Mouse (Mus musculus): ENCODE measurements at regions not wholly inside any gene's neighbourhood (a gene's known extent, or its start where the extent isn't known, plus 50 kb on each side); places are given as distances from the start of the nearest gene placed in this dataset.
"Not testable (repeated sequence)": the region's sequence is repeated elsewhere in the genome, so short reads cannot be mapped to it uniquely, and the experiment has no call there.

DNA sequence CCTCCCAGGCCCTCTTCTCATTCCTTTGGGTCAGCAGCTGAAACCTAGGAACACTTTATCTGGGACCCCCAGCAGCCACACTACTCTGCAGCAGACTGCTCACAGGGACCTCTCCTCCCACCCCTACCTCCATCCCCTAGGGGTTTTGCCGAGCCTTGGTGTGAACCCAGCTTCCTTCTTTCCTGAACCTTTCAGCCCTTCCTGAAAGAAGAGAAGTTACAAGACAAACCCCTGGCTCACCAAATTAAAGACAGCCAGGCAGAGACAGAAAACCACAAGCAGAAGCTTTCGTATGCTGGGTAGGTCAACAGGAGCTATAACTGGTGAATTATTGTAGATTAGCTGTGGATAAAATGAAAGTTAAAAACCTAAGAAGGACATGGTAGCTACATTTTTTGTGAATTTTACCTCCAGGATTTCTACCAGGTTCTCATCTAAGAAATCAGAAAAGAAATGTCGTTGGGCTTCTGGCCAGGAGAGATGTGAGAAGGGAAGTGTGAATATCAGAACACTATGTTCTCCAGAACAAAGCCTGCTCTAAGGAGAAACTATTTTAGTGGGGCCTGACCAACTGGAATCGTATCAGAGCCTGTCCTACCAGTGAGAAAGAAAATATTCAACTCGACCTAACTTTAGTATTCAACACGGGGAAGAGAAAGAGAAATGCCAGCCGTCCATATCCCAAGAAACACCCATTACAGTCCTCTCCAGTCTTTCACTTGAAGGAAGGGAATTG, 147.4 kb downstream of the Snx18 start:
- no peak overlapping the region for H3K4me3 ChIP-seq
- H3K4me2 ChIP-seq: no peak overlapping the region
- WGBS: 80% methylated on average over 7 of the region's 7 CpGs
- no peaks in the 10 kb centered on the region for H3K36me3 ChIP-seq (replicated peaks)
- no peaks in the 10 kb centered on the region for H3K4me1 ChIP-seq
- no peak for ATAC-seq (replicated peaks)
- H3K9me3 ChIP-seq: no peaks in the 10 kb centered on the region
- no peaks in the 10 kb centered on the region for H3K27me3 ChIP-seq (replicated peaks)
- H3K27ac ChIP-seq: no peak overlapping the region
- no peak overlapping the region for H3K9ac ChIP-seq

GRCm38 (mm10) chr13:113464190-113465064, 153.9 kb downstream of the Snx18 start:
- H3K4me3 ChIP-seq: no peak overlapping the region
- H3K36me3 ChIP-seq (replicated peaks): no peaks in the 10 kb centered on the region
- no peak overlapping the region for H3K9ac ChIP-seq
- no peaks in the 10 kb centered on the region for H3K9me3 ChIP-seq
- no peaks in the 10 kb centered on the region for H3K4me1 ChIP-seq
- no peaks in the 10 kb centered on the region for H3K27me3 ChIP-seq (replicated peaks)
- no peak overlapping the region for H3K27ac ChIP-seq
- 79% methylated on average over 10 of the region's 10 CpGs for WGBS
- ATAC-seq (replicated peaks): peak; percentile 39; the same call in 1 of the 2 replicates
- H3K4me2 ChIP-seq: no peak overlapping the region

DNA sequence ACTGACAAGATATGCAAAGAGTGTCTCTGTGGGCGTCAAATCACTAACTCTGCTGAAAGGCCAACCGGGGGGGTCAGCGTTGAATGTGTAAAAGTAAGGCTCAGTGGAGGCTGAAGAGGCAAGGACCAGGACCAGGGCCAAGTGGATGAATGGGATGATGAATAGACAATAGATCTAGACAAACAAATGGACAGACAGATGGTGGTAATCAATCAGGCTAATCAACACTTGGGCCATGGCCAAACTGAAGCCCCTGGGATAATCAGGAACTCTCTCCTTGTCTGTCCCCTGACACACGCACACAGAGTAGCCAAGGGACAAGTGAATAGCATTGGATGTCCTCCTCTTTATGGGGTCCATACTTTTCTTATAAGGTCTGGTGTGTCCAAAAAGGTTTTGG, 154.9 kb downstream of the Snx18 start:
- Histone ChIP-seq H3K9ac (no peak overlapping the region), H3K4me2 (no peak overlapping the region), H3K4me3 (no peak overlapping the region), H3K36me3 (replicated peaks) (no peaks in the 10 kb centered on the region), H3K9me3 (no peaks in the 10 kb centered on the region), H3K27ac (no peak overlapping the region), H3K4me1 (no peaks in the 10 kb centered on the region), H3K27me3 (replicated peaks) (no peaks in the 10 kb centered on the region)
- 72% methylated on average over 4 of the region's 4 CpGs for WGBS
- ATAC-seq (replicated peaks): no peak

DNA sequence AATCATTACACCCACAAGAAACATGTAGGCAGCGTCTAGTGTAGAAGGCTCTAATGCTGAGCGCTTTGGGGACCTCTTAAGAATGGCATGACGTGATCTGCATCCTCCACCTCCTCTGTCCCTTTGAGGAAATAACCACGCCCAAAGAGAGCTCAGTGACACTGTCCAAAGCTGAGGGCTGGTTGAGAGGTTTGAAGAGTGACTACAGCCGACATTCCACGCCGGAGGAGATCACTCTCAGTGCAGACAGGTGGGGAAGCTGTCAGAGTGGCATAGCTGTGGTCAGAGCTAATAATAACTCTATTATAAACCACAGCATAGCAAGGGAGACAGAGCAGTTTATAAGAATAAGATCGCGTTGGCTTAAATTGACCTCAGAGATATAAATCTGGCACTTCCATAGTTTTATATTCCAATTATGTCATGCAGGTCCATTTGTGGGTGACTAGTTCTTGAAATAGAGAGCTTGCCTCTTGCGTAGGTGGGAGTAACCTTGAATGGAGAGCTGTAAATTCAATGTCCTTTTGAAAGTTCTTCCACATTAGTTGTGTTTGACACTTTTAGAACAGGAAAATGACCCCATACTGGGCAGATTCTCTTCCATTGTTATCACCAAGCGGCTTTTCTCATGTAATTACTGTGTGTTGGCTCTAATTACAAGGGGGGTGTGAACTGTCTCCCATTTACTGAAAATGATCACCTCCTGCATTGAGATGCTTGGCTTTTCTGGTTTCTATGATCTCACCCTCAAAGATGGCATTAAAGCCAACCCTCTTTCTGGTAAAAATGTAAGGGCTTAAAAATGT, 161.7 kb downstream of the BC067074 start:
- 75% methylated on average over 11 of the region's 11 CpGs for WGBS
- Histone ChIP-seq H3K4me1 (no peaks in the 10 kb centered on the region), H3K9me3 (no peaks in the 10 kb centered on the region), H3K27ac (no peak overlapping the region), H3K27me3 (replicated peaks) (no peaks in the 10 kb centered on the region), H3K4me3 (no peak overlapping the region), H3K4me2 (no peak overlapping the region), H3K9ac (no peak overlapping the region), H3K36me3 (replicated peaks) (no peaks in the 10 kb centered on the region)
- no peak for ATAC-seq (replicated peaks)

DNA sequence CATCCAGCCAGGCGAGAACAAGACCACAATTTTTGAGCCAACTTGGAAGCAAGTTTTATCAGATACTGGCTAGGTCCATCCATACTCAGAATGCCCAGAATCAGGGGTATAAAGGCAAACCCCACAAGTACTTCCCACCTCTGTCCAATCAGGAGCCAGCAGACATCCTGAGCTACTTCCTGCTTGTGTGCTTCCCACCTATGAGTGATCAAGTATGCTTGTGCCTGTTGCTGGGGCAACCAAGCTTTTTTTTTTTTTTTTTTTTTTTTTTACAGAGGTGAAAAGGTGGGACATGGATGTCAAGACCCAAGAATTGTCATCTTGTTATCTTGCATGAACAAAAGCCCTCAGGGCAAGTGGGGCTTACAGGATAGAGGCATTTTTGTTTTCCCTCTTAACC, 155.4 kb downstream of the BC067074 start:
- WGBS: 94% methylated on average over 1 of the region's 1 CpGs
- no peak overlapping the region for H3K4me3 ChIP-seq
- no peaks in the 10 kb centered on the region for H3K4me1 ChIP-seq
- no peaks in the 10 kb centered on the region for H3K9me3 ChIP-seq
- no peak overlapping the region for H3K9ac ChIP-seq
- no peak overlapping the region for H3K4me2 ChIP-seq
- no peaks in the 10 kb centered on the region for H3K27me3 ChIP-seq (replicated peaks)
- ATAC-seq (replicated peaks): no peak
- H3K27ac ChIP-seq: no peak overlapping the region
- no peaks in the 10 kb centered on the region for H3K36me3 ChIP-seq (replicated peaks)

DNA sequence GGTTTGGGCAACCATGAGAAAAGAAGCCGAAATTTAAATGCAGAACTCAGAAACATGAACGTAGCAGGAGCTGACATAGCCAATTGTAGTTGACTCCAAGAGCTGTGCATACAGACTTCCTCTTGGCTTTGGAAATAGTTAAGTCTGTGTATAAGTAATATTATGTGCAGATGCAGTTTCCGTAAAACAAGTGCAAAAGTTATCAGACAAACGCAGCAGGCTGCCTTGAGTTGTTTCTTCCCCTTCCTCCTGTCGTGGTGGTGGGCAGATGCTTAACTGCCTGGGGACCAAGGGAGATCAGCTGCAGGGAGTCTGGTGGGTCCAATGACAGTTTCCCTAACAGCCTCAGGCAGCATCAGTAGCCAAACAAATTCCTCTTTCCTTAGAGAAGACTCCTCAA, 153.3 kb downstream of the BC067074 start:
- H3K9ac ChIP-seq: no peak overlapping the region
- no peak for ATAC-seq (replicated peaks)
- H3K27me3 ChIP-seq (replicated peaks): no peaks in the 10 kb centered on the region
- no peaks in the 10 kb centered on the region for H3K9me3 ChIP-seq
- H3K4me3 ChIP-seq: no peak overlapping the region
- no peaks in the 10 kb centered on the region for H3K4me1 ChIP-seq
- H3K27ac ChIP-seq: no peak overlapping the region
- 76% methylated on average over 5 of the region's 5 CpGs for WGBS
- no peak overlapping the region for H3K4me2 ChIP-seq
- no peaks in the 10 kb centered on the region for H3K36me3 ChIP-seq (replicated peaks)

DNA sequence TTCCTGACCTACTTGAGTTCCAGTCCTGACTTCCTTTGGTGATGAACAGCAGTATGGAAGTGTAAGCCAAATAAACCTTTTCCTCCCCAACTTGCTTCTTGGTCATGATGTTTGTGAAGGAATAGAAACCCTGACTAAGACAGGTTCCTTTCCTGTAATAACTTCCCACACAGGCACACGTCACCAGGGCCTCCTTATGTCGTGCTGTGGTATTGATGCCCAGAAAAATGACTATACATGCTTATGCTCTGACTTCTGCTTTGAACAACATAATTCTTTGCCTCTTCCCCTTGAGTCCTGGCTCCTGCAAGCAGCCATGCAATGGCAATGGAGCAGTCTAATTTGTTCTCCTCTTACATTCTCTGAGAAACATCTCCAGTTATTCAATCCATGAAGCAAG, 151.5 kb downstream of the BC067074 start:
- not testable (repeated sequence) for H3K27me3 ChIP-seq (replicated peaks); H3K4me3 ChIP-seq; H3K9me3 ChIP-seq; H3K27ac ChIP-seq; ATAC-seq (replicated peaks); H3K36me3 ChIP-seq (replicated peaks); H3K9ac ChIP-seq; H3K4me2 ChIP-seq; H3K4me1 ChIP-seq
- WGBS: 87% methylated on average over 2 of the region's 2 CpGs

DNA sequence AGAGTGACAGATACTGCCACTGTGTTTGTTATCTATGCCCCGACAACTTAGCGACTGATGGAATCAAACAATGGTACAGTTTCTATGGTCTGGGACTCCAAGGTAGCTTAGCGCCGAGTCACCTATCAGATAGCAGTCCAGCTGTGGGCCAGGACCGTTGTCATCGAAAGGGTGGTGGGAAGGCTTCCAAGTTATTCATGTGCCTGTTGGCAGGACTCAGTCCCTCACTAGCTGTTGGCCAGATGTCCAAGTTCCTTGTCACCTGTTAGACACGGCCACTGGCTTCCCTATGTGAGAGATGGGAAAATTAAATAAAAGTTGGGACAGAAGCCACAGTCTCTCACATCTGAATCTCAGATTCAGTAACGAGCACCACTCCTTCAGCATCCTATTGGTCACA, 150.1 kb downstream of the BC067074 start:
- H3K4me1 ChIP-seq: no peaks in the 10 kb centered on the region
- H3K27ac ChIP-seq: no peak overlapping the region
- no peak for ATAC-seq (replicated peaks)
- WGBS: 87% methylated on average over 8 of the region's 8 CpGs
- no peak overlapping the region for H3K4me2 ChIP-seq
- no peak overlapping the region for H3K9ac ChIP-seq
- H3K36me3 ChIP-seq (replicated peaks): no peaks in the 10 kb centered on the region
- no peak overlapping the region for H3K4me3 ChIP-seq
- H3K9me3 ChIP-seq: no peaks in the 10 kb centered on the region
- H3K27me3 ChIP-seq (replicated peaks): no peaks in the 10 kb centered on the region

- no peak overlapping the region for H3K4me3 ChIP-seq
- no peaks in the 10 kb centered on the region for H3K36me3 ChIP-seq (replicated peaks)
- H3K27me3 ChIP-seq (replicated peaks): no peaks in the 10 kb centered on the region
- no peaks in the 10 kb centered on the region for H3K4me1 ChIP-seq
- no peak overlapping the region for H3K27ac ChIP-seq
- H3K9ac ChIP-seq: no peak overlapping the region
- ATAC-seq (replicated peaks): no peak
- H3K9me3 ChIP-seq: no peaks in the 10 kb centered on the region
- H3K4me2 ChIP-seq: no peak overlapping the region
- WGBS: 76% methylated on average over 9 of the region's 9 CpGs
These were observed 149.2 kb downstream of the BC067074 start for GRCm38 (mm10) chr13:113442169-113442568.

GRCm38 (mm10) chr13:113440137-113440536, 147.2 kb downstream of the BC067074 start:
- Histone ChIP-seq H3K36me3 (replicated peaks) (no peaks in the 10 kb centered on the region), H3K27me3 (replicated peaks) (no peaks in the 10 kb centered on the region), H3K9me3 (no peaks in the 10 kb centered on the region), H3K4me3 (no peak overlapping the region), H3K4me1 (no peaks in the 10 kb centered on the region), H3K4me2 (no peak overlapping the region), H3K27ac (no peak overlapping the region), H3K9ac (no peak overlapping the region)
- 90% methylated on average over 5 of the region's 5 CpGs for WGBS
- no peak for ATAC-seq (replicated peaks)

GRCm38 (mm10) chr13:113439516-113439915, 146.6 kb downstream of the BC067074 start:
- 44% methylated on average over 7 of the region's 7 CpGs for WGBS
- Histone ChIP-seq H3K4me3 (no peak overlapping the region), H3K9ac (no peak overlapping the region), H3K4me2 (no peak overlapping the region), H3K27ac (no peak overlapping the region), H3K27me3 (replicated peaks) (no peaks in the 10 kb centered on the region), H3K4me1 (no peaks in the 10 kb centered on the region), H3K36me3 (replicated peaks) (no peaks in the 10 kb centered on the region), H3K9me3 (no peaks in the 10 kb centered on the region)
- ATAC-seq (replicated peaks): no peak

DNA sequence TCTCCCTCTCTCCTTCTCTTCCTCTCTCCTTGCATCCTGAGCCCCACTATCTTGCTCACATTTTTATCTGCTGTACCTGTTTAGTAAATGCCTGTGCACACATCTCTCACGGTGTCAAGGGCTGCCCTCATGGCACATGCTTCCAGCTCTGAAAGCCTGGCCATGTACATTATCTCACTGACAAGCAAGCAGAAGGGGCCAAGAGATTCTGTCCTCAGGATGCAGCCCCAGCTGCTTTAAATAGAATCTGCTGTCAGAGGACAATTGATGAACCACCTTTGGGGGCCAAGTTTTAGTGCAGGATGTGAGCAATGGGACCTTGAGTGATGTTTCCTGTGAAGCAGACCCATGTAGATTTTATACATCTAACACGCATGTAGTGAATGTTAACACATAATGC, 145.9 kb downstream of the BC067074 start:
- WGBS: 93% methylated on average over 2 of the region's 2 CpGs
- Histone ChIP-seq H3K4me1 (no peaks in the 10 kb centered on the region), H3K36me3 (replicated peaks) (no peaks in the 10 kb centered on the region), H3K27me3 (replicated peaks) (no peaks in the 10 kb centered on the region), H3K4me2 (no peak overlapping the region), H3K27ac (no peak overlapping the region), H3K4me3 (no peak overlapping the region), H3K9ac (no peak overlapping the region), H3K9me3 (no peaks in the 10 kb centered on the region)
- no peak for ATAC-seq (replicated peaks)

Measured in midbrain, embryonic 15.5 days (tissue).